Mouse (Mus musculus) hindbrain, postnatal 0 days (tissue): Measurements from ENCODE around the gene Apba3. TPM values are rescaled to one million over a fixed set of nuclear protein-coding genes. Genes with fewer than 3 reads are reported as not detected.

Source experiments
- ATAC-seq: fragments of 200-750 bp; cut with Nextera tagmentation; 2 replicates; pipeline ENCODE4 v1.8.0; 2017; ENCODE audit warnings: mild to moderate bottlenecking, moderate TSS enrichment, moderate library complexity
- DNase-seq: peaks from one replicate; pipeline ENCODE4 v3.0.0-alpha.2; 2015; ENCODE audit warnings: low spot score
- H3K27ac ChIP-seq: fragments of 300-500 bp; sonication (generic); 2 replicates; pipeline ENCODE4 v1.5.1; 2014; ENCODE audit warnings: mild to moderate bottlenecking
- H3K27me3 ChIP-seq: fragments of 300-500 bp; sonication (generic); 2 replicates; pipeline ENCODE4 v1.6.1; 2014; ENCODE audit warnings: low read length, mixed read lengths; ENCODE audit not compliant: insufficient read depth
- H3K36me3 ChIP-seq: fragments of 300-500 bp; sonication (generic); 2 replicates; pipeline ENCODE4 v1.6.1; 2014; ENCODE audit warnings: low read length, mixed read lengths; ENCODE audit not compliant: insufficient read depth
- H3K4me1 ChIP-seq: fragments of 300-500 bp; sonication (generic); 2 replicates; pipeline ENCODE4 v1.6.1; 2014; ENCODE audit warnings: antibody characterized with exemption, low read length, mixed read lengths; ENCODE audit not compliant: insufficient read depth
- H3K4me2 ChIP-seq: fragments of 300-500 bp; sonication (generic); 2 replicates; pipeline ENCODE4 v1.6.1; 2014; ENCODE audit warnings: low read depth, mild to moderate bottlenecking, low read length, moderate library complexity, mixed read lengths
- H3K4me3 ChIP-seq: fragments of 300-500 bp; sonication (generic); 2 replicates; pipeline ENCODE4 v1.5.1; 2014; ENCODE audit warnings: low read length
- H3K9ac ChIP-seq: fragments of 300-500 bp; sonication (generic); replicated peaks from 2 replicates; pipeline ENCODE4 v1.6.1; 2014; ENCODE audit warnings: mild to moderate bottlenecking, low read length, moderate library complexity, mixed read lengths
- H3K9me3 ChIP-seq: fragments of 300-500 bp; sonication (generic); 2 replicates; pipeline ENCODE4 v1.6.1; 2016; ENCODE audit warnings: low read length, mixed read lengths
- CTCF ChIP-seq: IDR thresholded peaks from 2 replicates; pipeline ENCODE4 v1.5.1; 2016; ENCODE audit warnings: antibody characterized with exemption, control low read depth, low read depth
- WGBS: fragments of 180-500 bp; shearing (Covaris S2); extraction: QIAGEN DNeasy Blood & Tissue Kit; methylation state at CpG from one replicate; pipeline ENCODE4 v1.1.7; 2014; 5-methylcytosine and 5-hydroxymethylcytosine counted together
- polyA plus RNA-seq: library from polyadenylated mRNA; unstranded; fragments of >200 nt; fragmentation: Nextera tagmentation; extraction: Ambion mirVana; gene quantifications from 2 replicates; pipeline ENCODE4 v1.2.1, GENCODE M21; 2015
- total RNA-seq: library from RNA; depleted of rRNA; stranded (reverse); fragments of >200 nt; gene quantifications from 2 replicates; pipeline ENCODE4 v1.2.3, GENCODE M21; 2014

The Apba3 gene
- total and polyA plus RNA-seq, 2 experiments from 2014 or later: 24.0 to 63.6 TPM

GRCm38 (mm10) chr10:81265540-81265939, 1.2 kb upstream of the Apba3 start:
- ATAC-seq (no peak), DNase-seq (no peak)
- Histone ChIP-seq H3K9ac (peak overlapping the region; percentile 74; the same call in 1 of the 2 replicates), H3K4me2 (peak overlapping the region; percentile 65; the same call in 1 of the 2 replicates), H3K4me1 (peaks cover 14% of the 10 kb centered on the region), H3K9me3 (no peaks in the 10 kb centered on the region), H3K27me3 (no peaks in the 10 kb centered on the region), H3K27ac (no peak overlapping the region), H3K36me3 (peaks cover 12% of the 10 kb centered on the region; the same call in 1 of the 2 replicates), H3K4me3 (no peak overlapping the region)
- WGBS: 95% methylated on average over 8 of the region's 8 CpGs
- no peak for TF ChIP-seq CTCF

GRCm38 (mm10) chr10:81268056-81268455, 1.3 kb downstream of the Apba3 start:
- Histone ChIP-seq H3K4me2 (peak overlapping the region; percentile 67), H3K27ac (peak overlapping the region; percentile 41; the same call in 1 of the 2 replicates), H3K4me1 (peaks cover 14% of the 10 kb centered on the region), H3K9me3 (no peaks in the 10 kb centered on the region), H3K36me3 (peaks cover 29% of the 10 kb centered on the region), H3K9ac (peak overlapping the region; percentile 77), H3K27me3 (no peaks in the 10 kb centered on the region), H3K4me3 (peak overlapping the region; percentile 72)
- DNase-seq: peak; percentile 93
- peak; percentile 11; the same call in 1 of the 2 replicates for TF ChIP-seq CTCF
- 4% methylated on average over 23 of the region's 23 CpGs for WGBS
- peak; percentile 60 for ATAC-seq

GRCm38 (mm10) chr10:81268643-81269412, 2.1 kb downstream of the Apba3 start:
- ATAC-seq: no peak
- Histone ChIP-seq H3K4me1 (peaks cover 14% of the 10 kb centered on the region), H3K36me3 (peaks cover 37% of the 10 kb centered on the region), H3K27ac (0 out of 2 replicates have a peak overlapping the region, but pooled peaks have one; percentile 41), H3K27me3 (no peaks in the 10 kb centered on the region), H3K9me3 (no peaks in the 10 kb centered on the region), H3K9ac (peak overlapping the region; percentile 77), H3K4me2 (peak overlapping the region; percentile 67), H3K4me3 (peak overlapping the region; percentile 72)
- whole genome bisulfite sequencing: 81% methylated on average over 16 of the region's 16 CpGs
- no peak for TF ChIP-seq CTCF
- no peak for DNase-seq

- DNase-seq: no peak
- 91% methylated on average over 21 of the region's 21 CpGs for WGBS
- Histone ChIP-seq H3K9ac (no peak overlapping the region), H3K4me3 (no peak overlapping the region), H3K4me1 (peaks cover 10% of the 10 kb centered on the region), H3K27ac (no peak overlapping the region), H3K9me3 (no peaks in the 10 kb centered on the region), H3K27me3 (no peaks in the 10 kb centered on the region), H3K36me3 (peaks cover 26% of the 10 kb centered on the region), H3K4me2 (no peak overlapping the region)
- TF ChIP-seq CTCF: no peak
- ATAC-seq: no peak
Observed at GRCm38 (mm10) chr10:81272356-81272755, 5.6 kb downstream of the Apba3 start.

GRCm38 (mm10) chr10:81273842-81274241, 7.1 kb downstream of the Apba3 start:
- no peaks in the 10 kb centered on the region for H3K9me3 ChIP-seq

GRCm38 (mm10) chr10:81277676-81278075, 10.9 kb downstream of the Apba3 start:
- DNase-seq (no peak), ATAC-seq (no peak)
- no peak for TF ChIP-seq CTCF
- no peak overlapping the region for H3K9ac ChIP-seq
- no peak overlapping the region for H3K4me2 ChIP-seq
- H3K36me3 ChIP-seq: peaks cover 12% of the 10 kb centered on the region
- H3K4me3 ChIP-seq: no peak overlapping the region
- H3K4me1 ChIP-seq: no peaks in the 10 kb centered on the region
- H3K27me3 ChIP-seq: no peaks in the 10 kb centered on the region
- 66% methylated on average over 22 of the region's 22 CpGs for WGBS
- H3K27ac ChIP-seq: no peak overlapping the region
- no peaks in the 10 kb centered on the region for H3K9me3 ChIP-seq

More at GRCm38 (mm10) chr10:81273842-81274241, 7.1 kb downstream of the Apba3 start:
- no peak overlapping the region for H3K4me2 ChIP-seq
- no peak overlapping the region for H3K4me3 ChIP-seq
- H3K36me3 ChIP-seq: peaks cover 26% of the 10 kb centered on the region
- no peak for DNase-seq
- H3K4me1 ChIP-seq: peaks cover 4% of the 10 kb centered on the region
- ATAC-seq: no peak
- 95% methylated on average over 19 of the region's 19 CpGs for WGBS
- no peak overlapping the region for H3K9ac ChIP-seq
- no peak for TF ChIP-seq CTCF
- no peak overlapping the region for H3K27ac ChIP-seq
- H3K27me3 ChIP-seq: no peaks in the 10 kb centered on the region

GRCm38 (mm10) chr10:81279496-81279895, 12.7 kb downstream of the Apba3 start:
- no peak for DNase-seq
- ATAC-seq: no peak
- no peak overlapping the region for H3K27ac ChIP-seq
- no peaks in the 10 kb centered on the region for H3K4me1 ChIP-seq
- 47% methylated on average over 10 of the region's 10 CpGs for WGBS
- H3K9ac ChIP-seq: no peak overlapping the region
- H3K36me3 ChIP-seq: no peaks in the 10 kb centered on the region
- TF ChIP-seq CTCF: no peak
- H3K4me2 ChIP-seq: no peak overlapping the region
- no peak overlapping the region for H3K4me3 ChIP-seq
- H3K9me3 ChIP-seq: no peaks in the 10 kb centered on the region
- H3K27me3 ChIP-seq: no peaks in the 10 kb centered on the region
